In genomic region chr13:102811129-102811832, GRCm38 (mm10) we compare ENCODE assay signal across 8 mouse cellular contexts.
A peak's percentile ranks its signal among the peaks of the same experiment; 100 is the strongest.
DNase-seq lines count a peak whose midpoint lies in the region; ATAC-seq lines count a peak whose summit lies in the region.

No protein-coding gene starts in this region.

- peaks cover 5% of the 10 kb centered on the region; the same call in 1 of the 2 replicates for H3K4me1 ChIP-seq in intestine, embryonic 16.5 days (ENCODE audit: control insufficient read depth, insufficient read depth, low read length)
- H3K4me1 ChIP-seq in midbrain, embryonic 11.5 days (ENCODE audit: control insufficient read depth, insufficient read depth, low read length): peaks cover 12% of the 10 kb centered on the region
- H3K4me1 ChIP-seq in stomach, embryonic 16.5 days (ENCODE audit: control insufficient read depth, insufficient read depth, low read length): peaks cover 11% of the 10 kb centered on the region; the same call in 1 of the 2 replicates

- peak overlapping the region; percentile 48; the same call in 1 of the 2 replicates for H3K9ac ChIP-seq in intestine, embryonic 16.5 days (ENCODE audit: low read depth, low read length)
- H3K9ac ChIP-seq in midbrain, embryonic 11.5 days (ENCODE audit: low read length): peak overlapping the region; percentile 38; the same call in 1 of the 2 replicates
- 0 out of 2 replicates have a peak overlapping the region, but pooled peaks have one; percentile 40 for H3K9ac ChIP-seq in stomach, embryonic 16.5 days (ENCODE audit: low read length)

- 13% methylated on average over 15 of the region's 15 CpGs for whole genome bisulfite sequencing in intestine, embryonic 16.5 days
- 17% methylated on average over 15 of the region's 15 CpGs for whole genome bisulfite sequencing in midbrain, embryonic 11.5 days
- WGBS in stomach, embryonic 16.5 days: 13% methylated on average over 15 of the region's 15 CpGs

- H3K27me3 ChIP-seq in intestine, embryonic 16.5 days (replicated peaks; ENCODE audit: control insufficient read depth, insufficient read depth, low read length): no peaks in the 10 kb centered on the region
- H3K27me3 ChIP-seq in midbrain, embryonic 11.5 days (ENCODE audit: control insufficient read depth, insufficient read depth, low read length): no peaks in the 10 kb centered on the region
- H3K27me3 ChIP-seq in stomach, embryonic 16.5 days (ENCODE audit: control insufficient read depth, insufficient read depth, low read length): no peaks in the 10 kb centered on the region

- no peaks in the 10 kb centered on the region for H3K36me3 ChIP-seq in intestine, embryonic 16.5 days (ENCODE audit: control insufficient read depth, insufficient read depth, low read length)
- no peaks in the 10 kb centered on the region for H3K36me3 ChIP-seq in midbrain, embryonic 11.5 days (ENCODE audit: control insufficient read depth, insufficient read depth, low read length)
- H3K36me3 ChIP-seq in stomach, embryonic 16.5 days (ENCODE audit: control insufficient read depth, insufficient read depth, low read length): no peaks in the 10 kb centered on the region

- peak; percentile 82 for ATAC-seq in intestine, embryonic 16.5 days
- peak; percentile 91 for ATAC-seq in midbrain, embryonic 11.5 days (ENCODE audit: low FRiP score)
- no peak for ATAC-seq in stomach, embryonic 16.5 days (ENCODE audit: insufficient read depth, low FRiP score)
- no peak for ATAC-seq in megakaryocyte progenitor cell, adult 5-6 weeks (replicated peaks; ENCODE audit: poor library complexity)

- peak; percentile 63 for DNase-seq in brain, adult 2 months (ENCODE audit: low read depth, low spot score)
- DNase-seq in embryo, embryonic 9.5 days (ENCODE audit: extremely low spot score): peak; percentile 75
- DNase-seq in heart, adult 11 months: peak; percentile 95
- peak; percentile 32 to 43 for DNase-seq in left cerebral cortex, postnatal 36 days (ENCODE audit: low spot score in 2 of 2)
- peak; percentile 93 for DNase-seq in midbrain, embryonic 11.5 days (ENCODE audit: low spot score, missing footprints)

- H3K4me2 ChIP-seq in intestine, embryonic 16.5 days (ENCODE audit: low read depth, low read length): peak overlapping the region; percentile 35
- peak overlapping the region; percentile 29 for H3K4me2 ChIP-seq in midbrain, embryonic 11.5 days
- peak overlapping the region; percentile 38 for H3K4me2 ChIP-seq in stomach, embryonic 16.5 days (ENCODE audit: low read depth, low read length)

- no peak overlapping the region for H3K27ac ChIP-seq in intestine, embryonic 16.5 days (ENCODE audit: low read length)
- H3K27ac ChIP-seq in midbrain, embryonic 11.5 days (ENCODE audit: low read depth, low read length): no peak overlapping the region
- no peak overlapping the region for H3K27ac ChIP-seq in stomach, embryonic 16.5 days (ENCODE audit: low read length)

- no peaks in the 10 kb centered on the region for H3K9me3 ChIP-seq in intestine, embryonic 16.5 days (ENCODE audit: control insufficient read depth, low read length)
- no peaks in the 10 kb centered on the region for H3K9me3 ChIP-seq in midbrain, embryonic 11.5 days (ENCODE audit: control insufficient read depth, low read length)
- no peaks in the 10 kb centered on the region for H3K9me3 ChIP-seq in stomach, embryonic 16.5 days (replicated peaks; ENCODE audit: control insufficient read depth, low read length)

- H3K4me3 ChIP-seq in intestine, embryonic 16.5 days (ENCODE audit: low read length): peak overlapping the region; percentile 11; the same call in 1 of the 2 replicates
- H3K4me3 ChIP-seq in midbrain, embryonic 11.5 days (ENCODE audit: low read depth, low read length): no peak overlapping the region
- peak overlapping the region; percentile 18; the same call in 1 of the 2 replicates for H3K4me3 ChIP-seq in stomach, embryonic 16.5 days (replicated peaks; ENCODE audit: low read length)

- intact Hi-C loops in left cerebral cortex, postnatal 36 days (cut with DNase I): loop anchor here (5.0 kb wide), 1 partner anchor 96 kb away; no protein-coding TSS in a partner anchor

Comparison
In these comparisons a context has a peak if more than half of its experiments do, and no peak if none do; other contexts are left out.
1. DNase-seq: peak in every context shown above with its lines; median percentile 95 in heart, adult 11 months; 93 in midbrain, embryonic 11.5 days; 75 in embryo, embryonic 9.5 days; 63 in brain, adult 2 months; 38 in left cerebral cortex, postnatal 36 days.
2. ATAC-seq: peak in intestine, embryonic 16.5 days (single experiment) and midbrain, embryonic 11.5 days (single experiment); none in stomach, embryonic 16.5 days (single experiment) and megakaryocyte progenitor cell, adult 5-6 weeks (single experiment).
3. Peak in every context shown above with its lines, with median percentiles within 50 percentile points of each other: H3K4me2 ChIP-seq and H3K9ac ChIP-seq.